Mouse (Mus musculus) right cerebral cortex, postnatal 14 days (tissue): ENCODE measurements at regions not wholly inside any gene's neighbourhood (a gene's known extent, or its start where the extent isn't known, plus 50 kb on each side); places are given as distances from the start of the nearest gene placed in this dataset.

Source experiments
- DNase-seq: peaks from one replicate; pipeline ENCODE4 v3.0.0; 2022

GRCm38 (mm10) chr13:97510431-97511261 is 249.8 kb downstream of the Gm10260 start:
- DNase-seq = no peak

DNA sequence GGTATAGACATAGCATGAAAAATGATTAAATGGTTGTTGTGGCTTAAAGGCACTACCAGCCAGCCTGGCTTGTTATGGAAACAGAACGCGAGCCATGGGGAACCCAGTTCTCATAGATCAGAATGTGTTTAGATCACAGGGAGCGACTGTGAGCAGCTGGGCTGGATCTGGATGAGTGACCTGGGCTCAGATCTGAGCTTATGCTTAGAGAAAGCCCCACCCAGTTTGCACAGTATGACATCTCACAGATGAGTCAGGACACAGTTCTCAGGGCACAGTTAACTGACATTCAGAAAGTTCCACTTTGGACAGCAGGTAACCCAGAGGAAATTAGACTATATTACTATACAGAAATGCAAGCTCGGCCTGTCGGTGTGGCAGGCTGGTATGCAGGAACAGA is 255.5 kb downstream of the Gm10260 start:
- DNase-seq = no peak

- DNase-seq = no peak
Measured at GRCm38 (mm10) chr13:97503955-97504739, 256.3 kb downstream of the Gm10260 start.

DNA sequence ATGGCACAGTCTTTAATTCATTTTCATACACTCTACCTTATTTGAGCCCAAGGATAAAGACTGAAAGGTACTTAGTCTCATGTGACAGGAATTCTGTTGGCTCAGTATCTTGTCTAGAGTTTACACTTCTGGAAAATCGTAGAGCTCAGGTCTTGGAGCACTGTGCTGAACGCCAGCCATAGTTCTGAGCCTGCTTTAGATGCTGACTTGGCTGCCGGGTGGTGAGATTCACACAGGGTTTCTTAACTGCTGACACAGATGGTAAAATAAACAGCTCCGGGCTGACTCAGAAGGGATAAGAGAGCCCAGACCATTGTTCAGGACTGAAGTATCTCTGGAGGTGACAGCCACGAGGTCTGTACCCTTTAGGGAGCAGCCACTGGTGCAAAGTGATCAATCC is 257.0 kb downstream of the Gm10260 start:
- DNase-seq = no peak

GRCm38 (mm10) chr13:97500155-97500554 is 259.2 kb downstream of the Enc1 start:
- no peak for DNase-seq

- DNase-seq = no peak
Measured at GRCm38 (mm10) chr13:97498981-97499380, 258.1 kb downstream of the Enc1 start.

DNA sequence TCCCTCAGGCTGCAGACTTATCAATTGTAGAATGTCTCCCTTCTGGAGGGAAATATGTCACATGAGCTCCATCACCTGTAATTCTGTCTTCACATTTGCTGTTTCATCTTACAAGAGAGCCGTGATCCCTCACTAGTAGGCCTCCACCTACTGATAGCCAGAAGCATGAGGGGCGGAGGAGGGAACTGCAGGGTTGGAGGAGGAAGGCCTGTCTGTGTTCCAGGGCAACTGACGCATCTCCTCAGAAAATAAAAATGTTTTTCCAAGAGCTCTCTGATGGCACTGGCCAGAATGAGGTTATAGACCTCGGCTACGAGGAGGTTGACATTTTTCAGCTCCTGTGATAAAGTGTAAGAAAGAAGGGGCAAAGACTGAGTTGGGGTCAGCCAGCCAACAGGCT is 257.0 kb downstream of the Enc1 start:
- no peak for DNase-seq

- DNase-seq = no peak
Measured at GRCm38 (mm10) chr13:97494770-97495169, 253.9 kb downstream of the Enc1 start.

GRCm38 (mm10) chr13:97493836-97494235 is 252.9 kb downstream of the Enc1 start:
- no peak for DNase-seq

DNA sequence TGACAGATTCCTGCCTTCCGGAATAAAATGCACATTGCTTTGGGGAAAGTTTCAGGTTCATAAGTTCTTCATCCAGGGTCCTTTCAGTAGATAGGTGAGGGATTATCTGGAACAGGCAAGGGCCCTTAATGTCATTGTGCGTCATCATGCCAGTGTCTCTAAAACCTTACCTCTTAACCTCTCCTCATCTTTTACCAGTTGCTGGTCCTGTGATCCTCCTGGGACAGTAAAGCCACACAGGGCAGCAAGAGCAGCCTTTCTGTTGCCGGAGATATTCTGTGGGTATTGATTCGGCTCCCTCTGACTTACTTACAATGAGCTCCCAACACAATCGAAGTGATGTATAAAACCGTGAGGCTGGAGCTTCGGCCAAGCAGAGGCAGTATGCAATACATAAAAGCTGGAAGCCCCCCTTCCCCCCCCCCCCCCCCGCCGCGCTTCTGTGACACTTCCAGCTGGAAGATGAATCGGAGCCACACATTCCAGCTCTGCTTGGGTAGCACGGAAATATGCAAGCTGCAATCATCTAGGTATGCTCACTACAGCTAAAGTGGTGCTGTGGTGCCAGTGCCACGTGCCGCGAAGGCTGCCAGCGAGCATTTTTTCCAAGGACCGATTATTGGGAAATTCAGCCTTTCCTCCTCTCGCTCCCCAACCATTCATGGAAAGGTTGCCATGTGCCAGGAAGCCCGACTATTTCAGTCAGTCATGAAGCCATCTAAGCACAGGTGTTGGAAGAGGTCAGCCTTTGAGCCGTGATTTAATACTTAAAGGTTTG is 252.2 kb downstream of the Enc1 start:
- no peak for DNase-seq

- DNase-seq = peak; percentile 42
Measured at GRCm38 (mm10) chr13:97491865-97492847, 251.3 kb downstream of the Enc1 start.

- no peak for DNase-seq
Measured at GRCm38 (mm10) chr13:97490131-97490530, 249.2 kb downstream of the Enc1 start.

- no peak for DNase-seq
Measured at GRCm38 (mm10) chr13:97489721-97490120, 248.8 kb downstream of the Enc1 start.

GRCm38 (mm10) chr13:97489029-97489428 is 248.1 kb downstream of the Enc1 start:
- DNase-seq = no peak

DNA sequence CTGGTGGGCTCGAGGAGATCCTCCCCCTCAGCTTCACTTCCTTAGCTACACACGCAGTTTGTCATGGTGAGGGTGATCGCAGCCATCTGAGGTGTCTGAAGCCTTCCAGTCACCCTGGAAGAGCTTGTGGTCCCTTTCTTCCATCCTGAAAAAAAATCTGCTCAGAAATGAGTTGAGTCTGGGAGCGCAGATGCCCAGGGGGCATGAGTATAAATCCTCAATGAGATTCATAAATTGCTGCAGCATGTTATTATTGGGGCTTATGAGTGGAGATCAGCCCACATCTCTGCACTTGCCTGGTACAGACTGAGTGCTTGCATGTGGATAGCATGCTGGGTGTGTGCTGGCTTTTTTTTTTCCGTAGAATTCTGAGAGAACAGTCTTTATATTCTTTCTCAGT is 247.6 kb downstream of the Enc1 start:
- DNase-seq = no peak

- no peak for DNase-seq
Measured at GRCm38 (mm10) chr13:97487746-97488473, 247.0 kb downstream of the Enc1 start.

- no peak for DNase-seq
Measured at GRCm38 (mm10) chr13:97486490-97486889, 245.6 kb downstream of the Enc1 start.

GRCm38 (mm10) chr13:97485886-97486285 is 245.0 kb downstream of the Enc1 start:
- DNase-seq = no peak

GRCm38 (mm10) chr13:97484808-97485545 is 244.1 kb downstream of the Enc1 start:
- no peak for DNase-seq

- DNase-seq = no peak
Measured at GRCm38 (mm10) chr13:97483681-97484080, 242.8 kb downstream of the Enc1 start.
